Comparison of ENCODE assay signal across 8 mouse cellular contexts in genomic region chr15:99717386-99718334, GRCm38 (mm10). TPM values are rescaled to one million over a fixed set of nuclear protein-coding genes. Genes with fewer than 3 reads are reported as not detected.
DNase-seq lines count a peak whose midpoint lies in the region; ATAC-seq and TF ChIP-seq lines count a peak whose summit lies in the region.

Gene Gpd1, plus strand, starts transcription at chr15:99717515.

- TF ChIP-seq POLR2A in liver, adult 2 months (IDR thresholded peaks at IDR 0.05; ENCODE audit: extremely low read depth, insufficient read depth, low read length) = peak; percentile 90

- peak within 1 kb of the TSS; percentile 82 for H3K9ac ChIP-seq in liver, adult 2 months (ENCODE audit: low read depth, low read length)
- H3K9ac ChIP-seq in kidney, embryonic 16.5 days (replicated peaks; ENCODE audit: low read length) = peak within 1 kb of the TSS; percentile 57
- H3K9ac ChIP-seq in liver, embryonic 15.5 days = 0 out of 2 replicates have a peak within 1 kb of the TSS, but pooled peaks have one; percentile 18

- no peaks in the 10 kb centered on the region for H3K9me3 ChIP-seq in kidney, embryonic 16.5 days (ENCODE audit: low read length)
- H3K9me3 ChIP-seq in liver, embryonic 15.5 days (replicated peaks) = no peaks in the 10 kb centered on the region

- peak; percentile 40 for ATAC-seq in granulocyte monocyte progenitor cell, adult 5-6 weeks (replicated peaks; ENCODE audit: poor library complexity, severe bottlenecking)
- ATAC-seq in kidney, embryonic 16.5 days (ENCODE audit: low FRiP score, low TSS enrichment) = peak; percentile 65
- no peak for ATAC-seq in liver, embryonic 15.5 days (ENCODE audit: insufficient read depth)

- peak within 1 kb of the TSS; percentile 40 for H3K4me2 ChIP-seq in kidney, embryonic 16.5 days (replicated peaks; ENCODE audit: low read depth, low read length)
- peak within 1 kb of the TSS; percentile 43 for H3K4me2 ChIP-seq in liver, embryonic 15.5 days

- no peaks in the 10 kb centered on the region; the same call in 1 of the 2 replicates for H3K36me3 ChIP-seq in liver, adult 2 months (ENCODE audit: control insufficient read depth, insufficient read depth, low read length)
- H3K36me3 ChIP-seq in kidney, embryonic 16.5 days (ENCODE audit: insufficient read depth, low read length) = peaks cover 21% of the 10 kb centered on the region
- no peaks in the 10 kb centered on the region for H3K36me3 ChIP-seq in liver, embryonic 15.5 days (replicated peaks)

- no peaks in the 10 kb centered on the region for H3K27me3 ChIP-seq in liver, adult 2 months (ENCODE audit: control insufficient read depth, insufficient read depth, low read length)
- no peaks in the 10 kb centered on the region for H3K27me3 ChIP-seq in kidney, embryonic 16.5 days (ENCODE audit: insufficient read depth, low read length)
- H3K27me3 ChIP-seq in liver, embryonic 15.5 days = 0 out of 2 replicates have a peak, but pooled peaks cover 4% of the 10 kb centered on the region

- peaks cover 3% of the 10 kb centered on the region; the same call in 1 of the 2 replicates for H3K79me2 ChIP-seq in liver, adult 2 months (ENCODE audit: control insufficient read depth, insufficient read depth, low read length)

- DNase-seq in liver, adult 2 months (ENCODE audit: extremely low read depth, low read depth, low spot score) = peak; percentile 89
- no peak for DNase-seq in liver
- DNase-seq in cerebellum, adult 8-10 months = peak; percentile 84
- peak; percentile 61 for DNase-seq in right cerebral cortex, postnatal 14 days
- DNase-seq in thymus, adult 18-20 months = no peak

- H3K4me1 ChIP-seq in liver, adult 2 months (ENCODE audit: control insufficient read depth, insufficient read depth, low read length) = peaks cover 46% of the 10 kb centered on the region
- H3K4me1 ChIP-seq in kidney, embryonic 16.5 days (ENCODE audit: insufficient read depth, low read length) = peaks cover 41% of the 10 kb centered on the region
- peaks cover 53% of the 10 kb centered on the region for H3K4me1 ChIP-seq in liver, embryonic 15.5 days (replicated peaks)

- no peak for TF ChIP-seq CTCF in liver, adult 2 months (IDR thresholded peaks at IDR 0.05; ENCODE audit: low read depth, low read length)

- H3K4me3 ChIP-seq in liver, adult 2 months (ENCODE audit: insufficient read depth, low read depth, low read length) = peak within 1 kb of the TSS; percentile 87
- peak within 1 kb of the TSS; percentile 33 for H3K4me3 ChIP-seq in kidney, embryonic 16.5 days (ENCODE audit: low read length)
- H3K4me3 ChIP-seq in liver, embryonic 15.5 days (replicated peaks) = peak within 1 kb of the TSS; percentile 40

- whole genome bisulfite sequencing in liver, adult 2 months = 14% methylated on average over 26 of the region's 26 CpGs
- 43% methylated on average over 23 of the region's 26 CpGs for WGBS in kidney, embryonic 16.5 days
- 54% methylated on average over 26 of the region's 26 CpGs for WGBS in liver, embryonic 15.5 days (ENCODE audit: insufficient replicate concordance)

- H3K27ac ChIP-seq in liver, adult 2 months (replicated peaks; ENCODE audit: insufficient read depth, low read depth, low read length) = peak within 1 kb of the TSS; percentile 88
- peak within 1 kb of the TSS; percentile 75 for H3K27ac ChIP-seq in kidney, embryonic 16.5 days (ENCODE audit: low read length)
- peak within 1 kb of the TSS; percentile 51 for H3K27ac ChIP-seq in liver, embryonic 15.5 days (replicated peaks)

RNA-seq across cellular contexts. Expression of gene Gpd1, which starts in this region (rescaled TPM):
- total RNA-seq in liver, adult 2 months (2014; rRNA removed) = 147 and 151 TPM in 2 replicates
- polyA plus RNA-seq in liver, adult 2 months (2012; rRNA removed) = 233 and 311 TPM in 2 replicates
- total RNA-seq in granulocyte monocyte progenitor cell, adult 5-6 weeks (2014; fragmentation: Nextera tagmentation) = 0.68 and 0.86 TPM in 2 replicates
- total RNA-seq in granulocyte monocyte progenitor cell, adult 5-6 weeks (2017) = 0.10 and 0.34 TPM in 2 replicates
- 45.4 and 46.1 TPM in 2 replicates for polyA plus RNA-seq in kidney, embryonic 16.5 days (2015; fragmentation: Nextera tagmentation; extraction: Ambion mirVana)
- 26.7 and 33.3 TPM in 2 replicates for polyA plus RNA-seq in liver, embryonic 15.5 days (2015; fragmentation: Nextera tagmentation; extraction: Ambion mirVana)

Comparison
In these comparisons a context has a peak if more than half of its experiments do, and no peak if none do; other contexts are left out.
1. RNA of gene Gpd1 (total RNA-seq): 147 to 151 TPM in liver, adult 2 months; 0.10 to 0.86 TPM in granulocyte monocyte progenitor cell, adult 5-6 weeks; every median in the first group is over 10 times any median in the second.
2. DNase-seq: peak in liver, adult 2 months (single experiment), cerebellum, adult 8-10 months (single experiment) and right cerebral cortex, postnatal 14 days (single experiment); none in liver (single experiment) and thymus, adult 18-20 months (0 of 2).
3. Peak in ATAC-seq in granulocyte monocyte progenitor cell, adult 5-6 weeks; RNA of the gene not detected or under 1 TPM.
4. H3K4me3 ChIP-seq: peak in every context shown above with its lines; median percentile 87 in liver, adult 2 months; 40 in liver, embryonic 15.5 days; 33 in kidney, embryonic 16.5 days.
5. H3K9ac ChIP-seq: peak in every context shown above with its lines; median percentile 82 in liver, adult 2 months; 57 in kidney, embryonic 16.5 days; 18 in liver, embryonic 15.5 days.
6. Peak in every context shown above with its lines, with median percentiles within 50 percentile points of each other: H3K27ac ChIP-seq.